Mouse (Mus musculus) cerebellum, adult 2 months (tissue): ENCODE data around the gene Gm43720.

Source experiments
- CTCF ChIP-seq: fragments of 200-500 bp; IDR thresholded peaks from 2 replicates; pipeline ENCODE4 v1.5.1; 2011; ENCODE audit warnings: low read depth, mild to moderate bottlenecking, control low read depth, low read length, moderate library complexity, borderline replicate concordance; ENCODE audit not compliant: insufficient read depth
- POLR2A ChIP-seq: fragments of 200-500 bp; IDR thresholded peaks from 2 replicates; pipeline ENCODE4 v1.6.1; 2011; ENCODE audit warnings: low read length, control low read depth, borderline replicate concordance; ENCODE audit not compliant: insufficient read depth

GRCm38 (mm10) chr5:138253061-138253460 is 26.7 kb downstream of the Gm43720 start:
- TF ChIP-seq CTCF = no peak
- TF ChIP-seq POLR2A = no peak
